Mouse (Mus musculus): ENCODE results near the gene Hira. TPM values are rescaled to one million over a fixed set of nuclear protein-coding genes. Genes with fewer than 3 reads are reported as not detected.

Gene Hira
- total and polyA plus RNA-seq, 2 experiments from 2014 or later: 6.7 to 19.0 TPM

DNA sequence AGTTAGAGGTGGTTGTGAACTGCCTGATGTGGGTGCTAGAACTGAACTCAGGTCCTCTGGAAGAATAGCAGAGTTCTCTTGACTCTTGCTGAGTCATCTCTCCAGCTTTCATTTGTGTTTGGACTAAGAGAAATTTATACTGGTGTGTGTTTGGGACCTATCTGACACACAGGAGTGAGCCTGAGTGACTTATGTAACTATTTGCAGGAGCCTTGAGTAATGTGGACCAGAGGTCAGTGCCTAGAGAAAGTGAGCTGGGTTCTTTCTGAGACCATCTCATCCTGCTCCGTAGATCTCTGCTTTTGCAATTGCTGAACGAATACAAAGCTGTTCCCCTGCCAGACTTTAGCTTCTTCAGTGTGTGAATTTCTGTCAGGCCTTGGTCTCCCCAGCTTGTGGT lies 44.9 kb downstream of the Hira start:
- WGBS: 90% methylated on average over 2 of the region's 2 CpGs
- no peak overlapping the region for H3K4me3 ChIP-seq (ENCODE audit: low read depth, low read length)
- ATAC-seq (ENCODE audit: insufficient read depth, low read depth) (no peak), DNase-seq (ENCODE audit: low spot score) (no peak)
- H3K9ac ChIP-seq (replicated peaks; ENCODE audit: low read depth, low read length): no peak overlapping the region
- H3K4me2 ChIP-seq (ENCODE audit: low read depth, low read length): no peak overlapping the region
- TF ChIP-seq EP300 (IDR thresholded peaks at IDR 0.05; ENCODE audit: low read depth) (no peak), CTCF (IDR thresholded peaks at IDR 0.05; ENCODE audit: low read depth) (no peak)
- H3K4me1 ChIP-seq (ENCODE audit: control insufficient read depth, insufficient read depth): no peaks in the 10 kb centered on the region
- no peaks in the 10 kb centered on the region for H3K9me3 ChIP-seq (replicated peaks; ENCODE audit: control insufficient read depth, low read length)
- no peak overlapping the region for H3K27ac ChIP-seq (ENCODE audit: low read depth)
- peaks cover 83% of the 10 kb centered on the region for H3K36me3 ChIP-seq (replicated peaks; ENCODE audit: control insufficient read depth, insufficient read depth, low read length)
- no peaks in the 10 kb centered on the region for H3K27me3 ChIP-seq (ENCODE audit: control insufficient read depth, insufficient read depth, low read length)

DNA sequence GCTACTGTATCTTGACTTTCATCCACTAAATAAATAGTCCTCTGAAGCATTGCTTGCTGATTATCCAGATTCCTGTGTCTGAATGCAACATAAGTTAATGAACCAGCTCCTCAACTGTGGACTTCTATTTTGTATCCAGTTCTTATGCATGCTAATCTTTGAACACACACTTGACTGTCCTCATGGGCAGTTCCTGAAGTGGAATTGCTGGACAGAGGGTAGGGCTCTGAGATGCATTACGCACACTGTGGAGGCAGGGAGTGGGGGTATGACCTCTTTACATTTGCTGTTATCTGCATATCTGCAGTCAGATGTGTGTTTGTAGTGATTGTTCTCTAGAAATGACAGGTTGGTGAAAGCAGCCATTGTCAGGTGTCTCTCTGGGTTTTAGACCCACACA lies 51.1 kb downstream of the Hira start:
- peaks cover 78% of the 10 kb centered on the region for H3K36me3 ChIP-seq (replicated peaks; ENCODE audit: control insufficient read depth, insufficient read depth, low read length)
- TF ChIP-seq CTCF (IDR thresholded peaks at IDR 0.05; ENCODE audit: low read depth): no peak
- no peak for TF ChIP-seq EP300 (IDR thresholded peaks at IDR 0.05; ENCODE audit: low read depth)
- ATAC-seq (ENCODE audit: insufficient read depth, low read depth) (no peak), DNase-seq (ENCODE audit: low spot score) (no peak)
- no peaks in the 10 kb centered on the region for H3K9me3 ChIP-seq (replicated peaks; ENCODE audit: control insufficient read depth, low read length)
- no peaks in the 10 kb centered on the region for H3K27me3 ChIP-seq (ENCODE audit: control insufficient read depth, insufficient read depth, low read length)
- no peaks in the 10 kb centered on the region for H3K4me1 ChIP-seq (ENCODE audit: control insufficient read depth, insufficient read depth)
- 93% methylated on average over 1 of the region's 1 CpGs for whole genome bisulfite sequencing
- no peak overlapping the region for H3K4me3 ChIP-seq (ENCODE audit: low read depth, low read length)
- no peak overlapping the region for H3K27ac ChIP-seq (ENCODE audit: low read depth)
- no peak overlapping the region for H3K4me2 ChIP-seq (ENCODE audit: low read depth, low read length)
- H3K9ac ChIP-seq (replicated peaks; ENCODE audit: low read depth, low read length): no peak overlapping the region

DNA sequence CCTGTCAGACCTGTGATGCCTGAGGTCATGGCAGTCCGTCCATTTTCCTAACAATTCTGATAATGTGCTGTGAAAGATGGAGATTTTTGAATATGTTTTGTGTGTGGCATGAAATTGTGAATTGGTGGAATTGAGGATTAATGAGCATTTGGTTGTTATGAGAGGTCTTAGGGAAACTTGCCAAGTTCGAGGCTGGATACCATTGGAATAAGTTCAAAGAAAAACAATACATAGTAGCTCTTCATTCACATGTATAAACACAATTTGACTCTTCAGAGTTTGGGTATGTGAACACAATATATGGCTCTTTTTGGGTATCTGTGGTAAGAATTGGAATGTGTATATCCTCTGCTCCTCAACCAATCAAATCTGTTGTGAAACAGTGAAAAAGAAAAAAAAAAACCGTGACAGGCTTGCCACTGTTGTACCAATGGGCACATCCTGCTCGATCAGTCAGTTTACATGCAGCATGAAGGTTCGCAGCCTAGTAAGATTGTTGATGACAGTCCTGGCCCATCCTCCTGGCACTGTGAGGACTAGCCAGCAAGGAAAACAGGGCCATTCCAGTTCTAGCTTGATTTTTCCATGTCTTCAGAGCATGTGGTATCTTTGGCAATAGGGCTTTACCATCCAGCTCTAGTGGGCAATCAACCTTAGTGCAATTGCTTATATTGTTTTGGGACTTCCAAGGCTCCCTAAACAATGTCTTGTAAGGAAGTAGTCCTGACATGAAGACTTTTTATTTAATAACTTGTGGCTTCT lies 61.7 kb downstream of the Hira start:
- H3K4me2 ChIP-seq (ENCODE audit: low read depth, low read length): no peak overlapping the region
- no peak for TF ChIP-seq CTCF (IDR thresholded peaks at IDR 0.05; ENCODE audit: low read depth)
- TF ChIP-seq EP300 (IDR thresholded peaks at IDR 0.05; ENCODE audit: low read depth): no peak
- H3K36me3 ChIP-seq (replicated peaks; ENCODE audit: control insufficient read depth, insufficient read depth, low read length): peaks cover 55% of the 10 kb centered on the region
- H3K4me1 ChIP-seq (ENCODE audit: control insufficient read depth, insufficient read depth): no peaks in the 10 kb centered on the region
- H3K27ac ChIP-seq (ENCODE audit: low read depth): no peak overlapping the region
- no peak overlapping the region for H3K9ac ChIP-seq (replicated peaks; ENCODE audit: low read depth, low read length)
- no peak for DNase-seq (ENCODE audit: low spot score)
- WGBS: 87% methylated on average over 5 of the region's 5 CpGs
- no peak for ATAC-seq (ENCODE audit: insufficient read depth, low read depth)
- H3K9me3 ChIP-seq (replicated peaks; ENCODE audit: control insufficient read depth, low read length): no peaks in the 10 kb centered on the region
- H3K27me3 ChIP-seq (ENCODE audit: control insufficient read depth, insufficient read depth, low read length): no peaks in the 10 kb centered on the region
- H3K4me3 ChIP-seq (ENCODE audit: low read depth, low read length): no peak overlapping the region

DNA sequence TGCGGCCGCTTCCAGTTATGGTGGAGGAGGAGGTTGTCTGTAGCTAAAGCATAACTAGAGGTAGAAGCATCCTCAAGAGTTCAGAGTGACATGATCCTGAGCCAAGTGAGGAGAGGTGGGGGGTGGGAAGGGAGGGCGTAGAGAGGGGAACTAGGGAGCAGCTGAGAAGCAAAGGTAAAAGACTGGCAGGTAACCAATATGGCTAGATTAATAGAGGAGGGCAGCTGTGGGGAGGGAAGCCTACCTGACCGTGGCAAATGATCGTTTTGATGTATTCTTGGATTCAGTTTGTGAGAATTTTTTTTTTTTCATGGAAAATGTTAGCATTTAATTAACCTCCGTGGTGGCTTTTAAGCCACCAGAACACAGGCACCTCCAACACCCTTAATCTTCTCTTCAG lies 67.1 kb downstream of the Hira start:
- no peak for DNase-seq (ENCODE audit: low spot score)
- Histone ChIP-seq H3K4me3 (ENCODE audit: low read depth, low read length) (no peak overlapping the region), H3K27me3 (ENCODE audit: control insufficient read depth, insufficient read depth, low read length) (no peaks in the 10 kb centered on the region), H3K27ac (ENCODE audit: low read depth) (no peak overlapping the region), H3K36me3 (replicated peaks; ENCODE audit: control insufficient read depth, insufficient read depth, low read length) (peaks cover 46% of the 10 kb centered on the region), H3K9ac (replicated peaks; ENCODE audit: low read depth, low read length) (no peak overlapping the region), H3K9me3 (replicated peaks; ENCODE audit: control insufficient read depth, low read length) (no peaks in the 10 kb centered on the region), H3K4me2 (ENCODE audit: low read depth, low read length) (no peak overlapping the region), H3K4me1 (ENCODE audit: control insufficient read depth, insufficient read depth) (no peaks in the 10 kb centered on the region)
- WGBS: 90% methylated on average over 6 of the region's 6 CpGs
- TF ChIP-seq EP300 (IDR thresholded peaks at IDR 0.05; ENCODE audit: low read depth) (no peak), CTCF (IDR thresholded peaks at IDR 0.05; ENCODE audit: low read depth) (no peak)
- no peak for ATAC-seq (ENCODE audit: insufficient read depth, low read depth)

DNA sequence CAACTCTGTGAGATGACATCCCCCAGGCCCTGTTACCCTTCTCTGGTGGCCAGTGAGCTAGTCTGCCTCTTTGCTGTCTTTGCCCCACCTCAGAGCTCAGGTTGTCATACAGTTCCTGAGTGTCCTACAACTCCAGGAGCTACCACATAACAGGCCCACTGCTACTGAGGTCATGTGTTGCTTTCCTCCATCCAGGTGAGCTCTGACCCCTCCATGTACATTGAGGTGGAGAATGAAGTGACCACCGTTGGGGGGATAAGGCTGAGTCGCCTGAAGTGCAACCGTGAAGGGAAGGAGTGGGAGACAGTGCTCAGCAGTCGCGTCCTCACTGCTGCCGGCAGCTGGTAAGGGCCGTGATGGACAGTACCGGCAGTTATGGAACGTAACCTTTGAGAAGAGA lies 72.1 kb downstream of the Hira start:
- TF ChIP-seq CTCF (IDR thresholded peaks at IDR 0.05; ENCODE audit: low read depth) (no peak), EP300 (IDR thresholded peaks at IDR 0.05; ENCODE audit: low read depth) (no peak)
- Histone ChIP-seq H3K9ac (replicated peaks; ENCODE audit: low read depth, low read length) (no peak overlapping the region), H3K4me1 (ENCODE audit: control insufficient read depth, insufficient read depth) (no peaks in the 10 kb centered on the region), H3K4me3 (ENCODE audit: low read depth, low read length) (no peak overlapping the region), H3K36me3 (replicated peaks; ENCODE audit: control insufficient read depth, insufficient read depth, low read length) (peaks cover 76% of the 10 kb centered on the region), H3K9me3 (replicated peaks; ENCODE audit: control insufficient read depth, low read length) (no peaks in the 10 kb centered on the region), H3K27ac (ENCODE audit: low read depth) (no peak overlapping the region), H3K4me2 (ENCODE audit: low read depth, low read length) (no peak overlapping the region), H3K27me3 (ENCODE audit: control insufficient read depth, insufficient read depth, low read length) (no peaks in the 10 kb centered on the region)
- ATAC-seq (ENCODE audit: insufficient read depth, low read depth) (no peak), DNase-seq (ENCODE audit: low spot score) (no peak)
- WGBS: 94% methylated on average over 9 of the region's 9 CpGs

DNA sequence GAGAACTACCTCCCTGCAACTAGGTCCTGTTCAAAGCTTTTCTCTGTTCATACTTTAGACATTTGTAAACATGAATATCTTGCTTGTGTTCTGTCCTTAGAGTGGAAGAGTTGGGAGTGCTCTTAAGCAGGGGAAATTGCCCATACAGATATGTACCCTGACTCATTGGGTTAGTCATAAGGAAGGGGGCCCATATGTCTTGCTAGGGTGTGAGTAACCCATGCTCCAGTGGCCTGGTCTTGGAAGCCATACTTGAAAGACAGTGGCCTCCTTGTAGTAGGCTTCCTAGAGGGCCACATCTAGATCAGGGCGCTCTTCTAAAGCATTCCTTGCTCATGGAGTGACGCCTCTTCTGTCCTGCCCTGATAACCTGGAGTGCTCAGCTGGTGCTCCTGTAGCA lies 73.5 kb downstream of the Hira start:
- TF ChIP-seq CTCF (IDR thresholded peaks at IDR 0.05; ENCODE audit: low read depth) (no peak), EP300 (IDR thresholded peaks at IDR 0.05; ENCODE audit: low read depth) (no peak)
- no peaks in the 10 kb centered on the region for H3K4me1 ChIP-seq (ENCODE audit: control insufficient read depth, insufficient read depth)
- H3K36me3 ChIP-seq (replicated peaks; ENCODE audit: control insufficient read depth, insufficient read depth, low read length): peaks cover 87% of the 10 kb centered on the region
- H3K4me2 ChIP-seq (ENCODE audit: low read depth, low read length): no peak overlapping the region
- no peaks in the 10 kb centered on the region for H3K27me3 ChIP-seq (ENCODE audit: control insufficient read depth, insufficient read depth, low read length)
- ATAC-seq (ENCODE audit: insufficient read depth, low read depth) (no peak), DNase-seq (ENCODE audit: low spot score) (no peak)
- no peak overlapping the region for H3K4me3 ChIP-seq (ENCODE audit: low read depth, low read length)
- H3K9ac ChIP-seq (replicated peaks; ENCODE audit: low read depth, low read length): no peak overlapping the region
- 88% methylated on average over 2 of the region's 2 CpGs for WGBS
- H3K9me3 ChIP-seq (replicated peaks; ENCODE audit: control insufficient read depth, low read length): no peaks in the 10 kb centered on the region
- no peak overlapping the region for H3K27ac ChIP-seq (ENCODE audit: low read depth)

All from heart, postnatal 0 days (tissue).